Mouse (Mus musculus) kidney, embryonic 15.5 days (tissue): ENCODE measurements around the gene Mpz. TPM values are rescaled to one million over a fixed set of nuclear protein-coding genes. Genes with fewer than 3 reads are reported as not detected.

ENCODE experiments used
- ATAC-seq: fragments of 200-750 bp; cut with Nextera tagmentation; replicated peaks from 2 replicates; pipeline ENCODE4 v1.8.0; 2017; ENCODE audit warnings: moderate TSS enrichment; ENCODE audit not compliant: low FRiP score
- H3K27ac ChIP-seq: fragments of 300-500 bp; sonication (generic); 2 replicates; pipeline ENCODE4 v1.5.1; 2015; ENCODE audit warnings: mild to moderate bottlenecking, inconsistent platforms
- H3K27me3 ChIP-seq: fragments of 300-500 bp; sonication (generic); 2 replicates; pipeline ENCODE4 v1.6.1; 2015; ENCODE audit warnings: inconsistent platforms
- H3K36me3 ChIP-seq: fragments of 300-500 bp; sonication (generic); 2 replicates; pipeline ENCODE4 v1.6.1; 2015; ENCODE audit warnings: inconsistent platforms
- H3K4me1 ChIP-seq: fragments of 300-500 bp; sonication (generic); 2 replicates; pipeline ENCODE4 v1.6.1; 2015; ENCODE audit warnings: inconsistent platforms
- H3K4me2 ChIP-seq: fragments of 300-500 bp; sonication (generic); 2 replicates; pipeline ENCODE4 v1.6.1; 2015; ENCODE audit warnings: moderate library complexity, mild to moderate bottlenecking, inconsistent platforms
- H3K4me3 ChIP-seq: fragments of 300-500 bp; sonication (generic); replicated peaks from 2 replicates; pipeline ENCODE4 v1.5.1; 2015; ENCODE audit warnings: mild to moderate bottlenecking, inconsistent platforms
- H3K9ac ChIP-seq: fragments of 300-500 bp; sonication (generic); 2 replicates; pipeline ENCODE4 v1.6.1; 2015; ENCODE audit warnings: mild to moderate bottlenecking, inconsistent platforms
- H3K9me3 ChIP-seq: fragments of 300-500 bp; sonication (generic); replicated peaks from 2 replicates; pipeline ENCODE4 v1.6.1; 2016; ENCODE audit warnings: inconsistent platforms
- WGBS: fragments of 180-500 bp; shearing (Covaris S2); methylation state at CpG from one replicate; pipeline ENCODE4 v1.1.7; 2015; ENCODE audit warnings: mixed read lengths; 5-methylcytosine and 5-hydroxymethylcytosine counted together
- polyA plus RNA-seq: library from polyadenylated mRNA; unstranded; fragments of >200 nt; fragmentation: Nextera tagmentation; extraction: Ambion mirVana; gene quantifications from 2 replicates; pipeline ENCODE4 v1.2.1, GENCODE M21; 2015

Mpz gene
- polyA plus RNA-seq, 1 experiment from 2014 or later: 0.99 TPM

- Histone ChIP-seq H3K4me3 (peak overlapping the region; percentile 31), H3K27me3 (peaks cover 76% of the 10 kb centered on the region), H3K27ac (no peak overlapping the region), H3K9ac (peak overlapping the region; percentile 41), H3K36me3 (no peaks in the 10 kb centered on the region), H3K9me3 (no peaks in the 10 kb centered on the region), H3K4me2 (peak overlapping the region; percentile 60), H3K4me1 (peaks cover 42% of the 10 kb centered on the region)
- peak; percentile 65 for ATAC-seq
- WGBS: 5% methylated on average over 18 of the region's 18 CpGs
These were observed 42.8 kb downstream of the Mpz start for GRCm38 (mm10) chr1:171193093-171193840.

- peaks cover 79% of the 10 kb centered on the region for H3K27me3 ChIP-seq
- H3K4me2 ChIP-seq: peak overlapping the region; percentile 60
- WGBS: 28% methylated on average over 11 of the region's 11 CpGs
- H3K9me3 ChIP-seq: no peaks in the 10 kb centered on the region
- no peak overlapping the region for H3K9ac ChIP-seq
- no peak overlapping the region for H3K27ac ChIP-seq
- no peak for ATAC-seq
- peaks cover 38% of the 10 kb centered on the region for H3K4me1 ChIP-seq
- H3K36me3 ChIP-seq: no peaks in the 10 kb centered on the region
- no peak overlapping the region for H3K4me3 ChIP-seq
These were observed 43.7 kb downstream of the Mpz start for GRCm38 (mm10) chr1:171193911-171194830.

- Histone ChIP-seq H3K4me2 (peak overlapping the region; percentile 96), H3K36me3 (no peaks in the 10 kb centered on the region), H3K4me1 (peaks cover 30% of the 10 kb centered on the region), H3K9me3 (no peaks in the 10 kb centered on the region), H3K4me3 (peak overlapping the region; percentile 53), H3K27me3 (peaks cover 79% of the 10 kb centered on the region), H3K27ac (no peak overlapping the region), H3K9ac (0 out of 2 replicates have a peak overlapping the region, but pooled peaks have one; percentile 42)
- 9% methylated on average over 20 of the region's 20 CpGs for WGBS
- no peak for ATAC-seq
These were observed 44.7 kb downstream of the Mpz start for GRCm38 (mm10) chr1:171195046-171195822.

GRCm38 (mm10) chr1:171195887-171196397, 45.4 kb downstream of the Mpz start, which contains the start of gene Pcp4l1:
Pcp4l1 (minus strand) TSS chr1:171196268.
- H3K27me3 ChIP-seq: peaks cover 74% of the 10 kb centered on the region
- 0% methylated on average over 33 of the region's 33 CpGs for WGBS
- H3K9ac ChIP-seq: peak within 1 kb of the TSS; percentile 42

GRCm38 (mm10) chr1:171199532-171199931, 49.0 kb downstream of the Mpz start:
- no peaks in the 10 kb centered on the region for H3K36me3 ChIP-seq
- no peak overlapping the region for H3K27ac ChIP-seq
- peaks cover 39% of the 10 kb centered on the region for H3K27me3 ChIP-seq
- peaks cover 14% of the 10 kb centered on the region for H3K4me1 ChIP-seq
- no peak overlapping the region for H3K9ac ChIP-seq
- ATAC-seq: no peak
- H3K4me2 ChIP-seq: no peak overlapping the region
- 42% methylated on average over 1 of the region's 1 CpGs for WGBS
- H3K9me3 ChIP-seq: no peaks in the 10 kb centered on the region
- no peak overlapping the region for H3K4me3 ChIP-seq

More at GRCm38 (mm10) chr1:171195887-171196397, 45.4 kb downstream of the Mpz start, which contains the start of gene Pcp4l1:
- peak within 1 kb of the TSS; percentile 53 for H3K4me3 ChIP-seq
- H3K27ac ChIP-seq: no peak within 1 kb of the TSS
- ATAC-seq: peak; percentile 84
- H3K4me2 ChIP-seq: peak within 1 kb of the TSS; percentile 96
- H3K36me3 ChIP-seq: no peaks in the 10 kb centered on the region
- H3K9me3 ChIP-seq: no peaks in the 10 kb centered on the region
- peaks cover 30% of the 10 kb centered on the region for H3K4me1 ChIP-seq

- peaks cover 6% of the 10 kb centered on the region for H3K4me1 ChIP-seq
- H3K4me3 ChIP-seq: no peak overlapping the region
- no peak overlapping the region for H3K27ac ChIP-seq
- H3K9me3 ChIP-seq: no peaks in the 10 kb centered on the region
- no peak overlapping the region for H3K9ac ChIP-seq
- H3K4me2 ChIP-seq: no peak overlapping the region
- no peak for ATAC-seq
- 100% methylated on average over 1 of the region's 1 CpGs for WGBS
- no peaks in the 10 kb centered on the region for H3K36me3 ChIP-seq
- H3K27me3 ChIP-seq: peaks cover 27% of the 10 kb centered on the region
These were observed 50.3 kb downstream of the Mpz start for GRCm38 (mm10) chr1:171200769-171201168.

GRCm38 (mm10) chr1:171203471-171204248, 53.1 kb downstream of the Mpz start:
- Histone ChIP-seq H3K4me2 (no peak overlapping the region), H3K27ac (no peak overlapping the region), H3K9ac (no peak overlapping the region), H3K4me3 (no peak overlapping the region), H3K9me3 (no peaks in the 10 kb centered on the region), H3K4me1 (no peaks in the 10 kb centered on the region), H3K27me3 (no peaks in the 10 kb centered on the region), H3K36me3 (no peaks in the 10 kb centered on the region)
- 65% methylated on average over 10 of the region's 11 CpGs for WGBS
- no peak for ATAC-seq

- Histone ChIP-seq H3K36me3 (no peaks in the 10 kb centered on the region), H3K27me3 (no peaks in the 10 kb centered on the region), H3K27ac (no peak overlapping the region), H3K9ac (no peak overlapping the region), H3K4me2 (no peak overlapping the region), H3K4me1 (no peaks in the 10 kb centered on the region), H3K9me3 (no peaks in the 10 kb centered on the region), H3K4me3 (no peak overlapping the region)
- no peak for ATAC-seq
- WGBS: 60% methylated on average over 7 of the region's 7 CpGs
These were observed 53.7 kb downstream of the Mpz start for GRCm38 (mm10) chr1:171204249-171204644.

- no peak for ATAC-seq
- no peaks in the 10 kb centered on the region for H3K36me3 ChIP-seq
- 59% methylated on average over 6 of the region's 6 CpGs for WGBS
These were observed 55.4 kb downstream of the Mpz start for GRCm38 (mm10) chr1:171205704-171206493.

GRCm38 (mm10) chr1:171209409-171209808, 58.9 kb downstream of the Mpz start:
- Histone ChIP-seq H3K4me1 (peaks cover 4% of the 10 kb centered on the region), H3K4me2 (no peak overlapping the region), H3K9me3 (no peaks in the 10 kb centered on the region), H3K27me3 (no peaks in the 10 kb centered on the region), H3K36me3 (no peaks in the 10 kb centered on the region), H3K9ac (no peak overlapping the region), H3K27ac (no peak overlapping the region), H3K4me3 (no peak overlapping the region)
- 14% methylated on average over 4 of the region's 4 CpGs for WGBS
- peak; percentile 58; the same call in 1 of the 2 replicates for ATAC-seq

More at GRCm38 (mm10) chr1:171205704-171206493, 55.4 kb downstream of the Mpz start:
- Histone ChIP-seq H3K27me3 (no peaks in the 10 kb centered on the region), H3K9ac (no peak overlapping the region), H3K27ac (no peak overlapping the region), H3K9me3 (no peaks in the 10 kb centered on the region), H3K4me2 (no peak overlapping the region), H3K4me1 (peaks cover 4% of the 10 kb centered on the region), H3K4me3 (no peak overlapping the region)
